Mouse (Mus musculus) kidney, postnatal 0 days (tissue): ENCODE results near the gene Slc46a2. TPM values are rescaled to one million over a fixed set of nuclear protein-coding genes. Genes with fewer than 3 reads are reported as not detected.

Experiments used
- ATAC-seq: fragments of 200-750 bp; cut with Nextera tagmentation; replicated peaks from 2 replicates; pipeline ENCODE4 v1.8.0; 2017; ENCODE audit warnings: low read depth, moderate number of reproducible peaks, moderate TSS enrichment, moderate library complexity; ENCODE audit not compliant: low FRiP score
- DNase-seq: peaks from one replicate; pipeline ENCODE4 v3.0.0-alpha.2; 2016; ENCODE audit warnings: low spot score
- H3K27ac ChIP-seq: fragments of 300-500 bp; sonication (generic); 2 replicates; pipeline ENCODE4 v1.5.1; 2014; ENCODE audit warnings: mild to moderate bottlenecking
- H3K27me3 ChIP-seq: fragments of 300-500 bp; sonication (generic); 2 replicates; pipeline ENCODE4 v1.6.1; 2014; ENCODE audit warnings: low read length, mixed read lengths; ENCODE audit not compliant: insufficient read depth
- H3K36me3 ChIP-seq: fragments of 300-500 bp; sonication (generic); 2 replicates; pipeline ENCODE4 v1.6.1; 2014; ENCODE audit warnings: low read length, mixed read lengths; ENCODE audit not compliant: insufficient read depth
- H3K4me1 ChIP-seq: fragments of 300-500 bp; sonication (generic); replicated peaks from 2 replicates; pipeline ENCODE4 v1.6.1; 2014; ENCODE audit warnings: antibody characterized with exemption, low read length, mixed read lengths; ENCODE audit not compliant: insufficient read depth
- H3K4me2 ChIP-seq: fragments of 300-500 bp; sonication (generic); 2 replicates; pipeline ENCODE4 v1.6.1; 2014; ENCODE audit warnings: mild to moderate bottlenecking, low read length, moderate library complexity, mixed read lengths
- H3K4me3 ChIP-seq: fragments of 300-500 bp; sonication (generic); replicated peaks from 2 replicates; pipeline ENCODE4 v1.5.1; 2014; ENCODE audit warnings: low read depth, low read length
- H3K9ac ChIP-seq: fragments of 300-500 bp; sonication (generic); 2 replicates; pipeline ENCODE4 v1.6.1; 2014; ENCODE audit warnings: low read depth, low read length
- H3K9me3 ChIP-seq: fragments of 300-500 bp; sonication (generic); replicated peaks from 2 replicates; pipeline ENCODE4 v1.6.1; 2016; ENCODE audit warnings: low read length, inconsistent platforms, mixed read lengths
- CTCF ChIP-seq: IDR thresholded peaks from 2 replicates; pipeline ENCODE4 v1.5.1; 2016; ENCODE audit warnings: antibody characterized with exemption, low read depth, mild to moderate bottlenecking, moderate library complexity
- WGBS: fragments of 180-500 bp; shearing (Covaris S2); extraction: QIAGEN DNeasy Blood & Tissue Kit; methylation state at CpG from one replicate; pipeline ENCODE4 v1.1.7; 2014; 5-methylcytosine and 5-hydroxymethylcytosine counted together
- polyA plus RNA-seq: library from polyadenylated mRNA; unstranded; fragments of >200 nt; fragmentation: Nextera tagmentation; extraction: Ambion mirVana; gene quantifications from 2 replicates; pipeline ENCODE4 v1.2.1, GENCODE M21; 2015

The Slc46a2 gene
- polyA plus RNA-seq, 1 experiment from 2014 or later = 0.24 TPM

GRCm38 (mm10) chr4:59902547-59902946 is 12.3 kb downstream of the Slc46a2 start:
- no peak for ATAC-seq
- no peaks in the 10 kb centered on the region for H3K27me3 ChIP-seq
- no peaks in the 10 kb centered on the region for H3K9me3 ChIP-seq
- peak; percentile 42; the same call in 1 of the 2 replicates for TF ChIP-seq CTCF
- H3K36me3 ChIP-seq = 0 out of 2 replicates have a peak, but pooled peaks cover 2% of the 10 kb centered on the region
- WGBS = 76% methylated on average over 6 of the region's 6 CpGs
- no peak overlapping the region for H3K4me2 ChIP-seq
- no peak overlapping the region for H3K4me3 ChIP-seq
- H3K9ac ChIP-seq = no peak overlapping the region
- no peak overlapping the region for H3K27ac ChIP-seq
- no peaks in the 10 kb centered on the region for H3K4me1 ChIP-seq
- no peak for DNase-seq

DNA sequence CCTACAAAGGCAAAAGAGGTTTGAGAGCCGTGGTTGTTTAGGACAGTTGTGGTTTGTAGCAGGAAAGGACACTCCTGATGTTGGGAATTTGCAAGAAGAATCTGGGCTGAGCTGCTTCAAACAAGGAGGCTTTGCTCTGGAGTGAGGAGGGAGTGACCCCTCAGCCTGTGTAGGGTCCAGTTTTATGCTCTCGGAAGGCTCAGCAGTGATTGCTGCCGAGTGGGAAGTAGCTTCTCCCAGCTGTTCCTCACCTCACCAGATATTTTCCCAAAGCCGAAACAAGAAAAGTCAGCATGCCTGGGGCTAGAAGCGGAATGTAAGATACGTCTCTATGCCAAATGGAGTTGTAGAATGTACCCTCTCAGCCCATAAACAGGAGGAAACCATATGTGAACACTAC is 13.0 kb downstream of the Slc46a2 start:
- no peak for TF ChIP-seq CTCF
- no peak for ATAC-seq
- WGBS = 79% methylated on average over 6 of the region's 6 CpGs
- H3K4me1 ChIP-seq = no peaks in the 10 kb centered on the region
- H3K4me2 ChIP-seq = no peak overlapping the region
- no peaks in the 10 kb centered on the region for H3K27me3 ChIP-seq
- 0 out of 2 replicates have a peak, but pooled peaks cover 2% of the 10 kb centered on the region for H3K36me3 ChIP-seq
- H3K27ac ChIP-seq = no peak overlapping the region
- H3K9me3 ChIP-seq = no peaks in the 10 kb centered on the region
- no peak for DNase-seq
- H3K4me3 ChIP-seq = no peak overlapping the region
- no peak overlapping the region for H3K9ac ChIP-seq

DNA sequence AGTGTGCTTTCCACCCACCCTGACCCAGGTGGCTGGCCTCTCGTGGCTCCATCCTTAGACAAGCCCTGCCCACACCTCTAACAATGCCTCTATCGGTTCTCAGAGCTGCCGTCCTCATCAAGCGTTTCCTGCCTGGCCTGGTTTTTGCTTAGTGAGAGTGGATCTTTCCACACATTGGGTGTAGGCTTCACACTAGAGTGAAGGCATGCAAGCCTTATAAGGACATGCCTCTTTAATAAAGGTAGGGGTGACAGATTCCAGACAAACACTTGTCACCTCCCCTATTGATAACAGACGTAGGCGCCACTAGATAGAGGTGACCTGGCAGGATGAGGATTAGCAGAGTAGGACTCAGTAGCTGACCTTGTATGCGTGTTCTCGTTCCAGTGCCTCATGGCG is 16.3 kb downstream of the Slc46a2 start:
- no peak for DNase-seq
- ATAC-seq = peak; percentile 10; the same call in 1 of the 2 replicates
- H3K27ac ChIP-seq = no peak overlapping the region
- no peaks in the 10 kb centered on the region for H3K9me3 ChIP-seq
- H3K36me3 ChIP-seq = peaks cover 15% of the 10 kb centered on the region; the same call in 1 of the 2 replicates
- WGBS = 81% methylated on average over 9 of the region's 9 CpGs
- H3K27me3 ChIP-seq = no peaks in the 10 kb centered on the region
- TF ChIP-seq CTCF = no peak
- no peak overlapping the region for H3K4me2 ChIP-seq
- H3K4me1 ChIP-seq = no peaks in the 10 kb centered on the region
- no peak overlapping the region for H3K4me3 ChIP-seq
- no peak overlapping the region for H3K9ac ChIP-seq

DNA sequence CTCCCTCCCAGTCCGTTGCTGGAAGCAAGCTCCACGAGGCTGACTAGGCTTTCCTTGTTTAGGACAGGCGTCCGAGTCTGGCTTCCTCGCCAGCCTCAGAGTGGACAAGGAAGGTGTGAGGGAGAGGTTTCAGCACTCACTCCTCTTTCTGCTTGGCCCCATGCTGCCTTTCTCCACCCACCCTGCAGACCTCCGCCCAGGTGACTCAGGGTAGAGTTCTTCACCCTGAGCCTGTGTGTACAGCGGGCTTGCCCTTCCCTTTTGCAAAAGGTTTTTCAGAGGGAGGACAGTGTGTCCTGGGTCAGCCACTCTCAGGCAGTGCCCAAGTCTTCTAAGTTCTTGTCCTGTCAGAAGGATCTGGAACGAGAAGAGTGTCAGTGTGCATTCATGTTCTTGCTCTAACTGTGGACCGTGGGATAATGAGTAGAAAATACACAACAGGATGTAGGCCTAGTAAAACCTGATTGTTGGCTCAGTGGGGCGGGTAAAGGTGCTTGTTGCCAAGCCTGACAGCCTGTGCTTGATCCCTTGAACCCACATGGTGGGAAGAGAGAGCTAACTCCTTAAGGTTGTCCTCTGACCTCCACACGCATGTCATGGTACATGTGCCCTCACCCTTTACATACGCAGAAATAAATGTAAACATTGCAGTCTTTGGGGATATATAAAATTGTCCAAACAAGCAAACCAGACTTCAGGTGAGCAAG is 16.9 kb downstream of the Slc46a2 start:
- ATAC-seq (no peak), DNase-seq (no peak)
- TF ChIP-seq CTCF = no peak
- Histone ChIP-seq H3K9me3 (no peaks in the 10 kb centered on the region), H3K4me2 (no peak overlapping the region), H3K4me1 (no peaks in the 10 kb centered on the region), H3K27ac (no peak overlapping the region), H3K27me3 (no peaks in the 10 kb centered on the region), H3K36me3 (peaks cover 15% of the 10 kb centered on the region; the same call in 1 of the 2 replicates), H3K4me3 (no peak overlapping the region), H3K9ac (no peak overlapping the region)
- 85% methylated on average over 12 of the region's 12 CpGs for WGBS

GRCm38 (mm10) chr4:59896000-59896399 is 18.9 kb downstream of the Slc46a2 start:
- Histone ChIP-seq H3K4me2 (no peak overlapping the region), H3K27me3 (no peaks in the 10 kb centered on the region), H3K27ac (no peak overlapping the region), H3K4me1 (no peaks in the 10 kb centered on the region), H3K36me3 (peaks cover 15% of the 10 kb centered on the region; the same call in 1 of the 2 replicates), H3K9ac (no peak overlapping the region), H3K9me3 (no peaks in the 10 kb centered on the region), H3K4me3 (no peak overlapping the region)
- TF ChIP-seq CTCF = no peak
- no peak for DNase-seq
- ATAC-seq = no peak
- WGBS = 71% methylated on average over 5 of the region's 5 CpGs

- H3K9me3 ChIP-seq = no peaks in the 10 kb centered on the region
- no peak overlapping the region for H3K9ac ChIP-seq
- 92% methylated on average over 3 of the region's 3 CpGs for WGBS
- DNase-seq (no peak), ATAC-seq (no peak)
- no peaks in the 10 kb centered on the region for H3K4me1 ChIP-seq
- no peak overlapping the region for H3K4me2 ChIP-seq
- no peak overlapping the region for H3K27ac ChIP-seq
- no peak for TF ChIP-seq CTCF
- H3K36me3 ChIP-seq = peaks cover 15% of the 10 kb centered on the region; the same call in 1 of the 2 replicates
- H3K4me3 ChIP-seq = no peak overlapping the region
- no peaks in the 10 kb centered on the region for H3K27me3 ChIP-seq
These were observed 19.8 kb downstream of the Slc46a2 start for GRCm38 (mm10) chr4:59894977-59895575.
